Mouse (Mus musculus) ovary, adult 10 weeks (tissue): ENCODE results near the gene Trpm4. TPM values are rescaled to one million over a fixed set of nuclear protein-coding genes. Genes with fewer than 3 reads are reported as not detected.

Experiments used
- polyA plus RNA-seq: library from polyadenylated mRNA; stranded (reverse); fragments of 350-450 nt; fragmentation: Illumina TruSeq; extraction: RNeasy Lipid Tissue Mini Kit (QIAGEN cat#74804); gene quantifications from one replicate; pipeline ENCODE4 v1.2.3, GENCODE M21; 2014

Trpm4 gene
- polyA plus RNA-seq: 0.46 TPM

GRCm38 (mm10) chr7:45333431-45333982, at the start of gene Trpm4:
Gene Trpm4 (minus strand): TSS chr7:45333780.

GRCm38 (mm10) chr7:45370475-45371311, 37.1 kb upstream of the Trpm4 start, which contains the start of gene Lin7b:
Gene Lin7b (minus strand): TSS chr7:45370583.

GRCm38 (mm10) chr7:45366652-45367019, 33.1 kb upstream of the Trpm4 start, which contains the start of gene Ppfia3:
Gene Ppfia3 (minus strand): TSS chr7:45367019.

GRCm38 (mm10) chr7:45335056-45335455, 1.5 kb upstream of the Trpm4 start, which contains the start of gene Hrc:
Gene Hrc (plus strand): TSS chr7:45335290.

GRCm38 (mm10) chr7:45277136-45277760, 56.3 kb downstream of the Trpm4 start, which contains the start of gene Slc6a21:
Gene Slc6a21 (plus strand): TSS chr7:45277513.

Other genes with a start within 250 kb of the Trpm4 start
- gene Rcn3, start 241.6 kb downstream of the Trpm4 start, polyA plus RNA-seq: 0.31 TPM
- gene Fcgrt, start 229.9 kb downstream of the Trpm4 start, polyA plus RNA-seq: 14.4 TPM
- gene Rps11, start 209.3 kb downstream of the Trpm4 start, polyA plus RNA-seq: 474 TPM
- gene Rpl13a, start 205.0 kb downstream of the Trpm4 start, polyA plus RNA-seq: 557 TPM
- gene Gm45713, start 197.5 kb downstream of the Trpm4 start, polyA plus RNA-seq: not detected
- gene Flt3l, start 197.3 kb downstream of the Trpm4 start, polyA plus RNA-seq: 3.9 TPM
- gene Pih1d1, start 179.5 kb downstream of the Trpm4 start, polyA plus RNA-seq: 2.1 TPM
- 0.88 TPM for gene Aldh16a1, start 179.2 kb downstream of the Trpm4 start, polyA plus RNA-seq
- not detected for gene Slc17a7, start 169.8 kb downstream of the Trpm4 start, polyA plus RNA-seq
- gene Gfy, start 154.2 kb downstream of the Trpm4 start, polyA plus RNA-seq: not detected
- not detected for gene Pth2, start 152.8 kb downstream of the Trpm4 start, polyA plus RNA-seq
- gene Ccdc155, start 128.9 kb downstream of the Trpm4 start, polyA plus RNA-seq: not detected
- not detected for gene Dkkl1, start 121.6 kb downstream of the Trpm4 start, polyA plus RNA-seq
- 10.9 TPM for gene Tead2, start 118.0 kb downstream of the Trpm4 start, polyA plus RNA-seq
- gene Cd37, start 94.7 kb downstream of the Trpm4 start, polyA plus RNA-seq: not detected
- not detected for gene Slc6a16, start 92.7 kb downstream of the Trpm4 start, polyA plus RNA-seq
- not detected for gene Slc6a21, start 56.3 kb downstream of the Trpm4 start, polyA plus RNA-seq
- gene Hrc, start 1.5 kb upstream of the Trpm4 start, polyA plus RNA-seq: 0.31 TPM
- not detected for gene Ppfia3, start 33.2 kb upstream of the Trpm4 start, polyA plus RNA-seq
- not detected for gene Lin7b, start 36.8 kb upstream of the Trpm4 start, polyA plus RNA-seq
- gene Snrnp70, start 62.0 kb upstream of the Trpm4 start, polyA plus RNA-seq: 78.5 TPM
- gene Kcna7, start 71.9 kb upstream of the Trpm4 start, polyA plus RNA-seq: not detected
- 2.6 TPM for gene Ntf5, start 79.9 kb upstream of the Trpm4 start, polyA plus RNA-seq
- gene Lhb, start 87.0 kb upstream of the Trpm4 start, polyA plus RNA-seq: not detected
- gene Gys1, start 101.1 kb upstream of the Trpm4 start, polyA plus RNA-seq: 4.5 TPM
- gene Ruvbl2, start 104.3 kb upstream of the Trpm4 start, polyA plus RNA-seq: 2.1 TPM
- 0.88 TPM for gene Ftl1, start 126.1 kb upstream of the Trpm4 start, polyA plus RNA-seq
- gene Bax, start 133.1 kb upstream of the Trpm4 start, polyA plus RNA-seq: 1.9 TPM
- 2.3 TPM for gene Tulp2, start 148.1 kb upstream of the Trpm4 start, polyA plus RNA-seq
- gene Gm45808, start 153.0 kb upstream of the Trpm4 start, polyA plus RNA-seq: not detected
- gene Dhdh, start 155.0 kb upstream of the Trpm4 start, polyA plus RNA-seq: 28.5 TPM
- gene Nucb1, start 176.6 kb upstream of the Trpm4 start, polyA plus RNA-seq: 55.5 TPM
- 2.3 TPM for gene Ppp1r15a, start 192.5 kb upstream of the Trpm4 start, polyA plus RNA-seq
- gene Plekha4, start 192.6 kb upstream of the Trpm4 start, polyA plus RNA-seq: 0.43 TPM
- not detected for gene Hsd17b14, start 221.1 kb upstream of the Trpm4 start, polyA plus RNA-seq
- 2.1 TPM for gene Bcat2, start 236.4 kb upstream of the Trpm4 start, polyA plus RNA-seq